Mouse (Mus musculus): ENCODE results near the gene Cd200. TPM values are rescaled to one million over a fixed set of nuclear protein-coding genes. Genes with fewer than 3 reads are reported as not detected.

Gene Cd200
- polyA plus RNA-seq, 1 experiment from 2014 or later, result 8.8 TPM

GRCm38 (mm10) chr16:45334376-45334765 lies 74.5 kb downstream of the Cd200 start:
- Histone ChIP-seq H3K36me3 (no peaks in the 10 kb centered on the region), H3K9ac (replicated peaks) (no peak overlapping the region), H3K27me3 (no peaks in the 10 kb centered on the region), H3K27ac (no peak overlapping the region), H3K4me1 (replicated peaks) (no peaks in the 10 kb centered on the region), H3K9me3 (no peaks in the 10 kb centered on the region), H3K4me2 (no peak overlapping the region), H3K4me3 (replicated peaks) (no peak overlapping the region)
- ATAC-seq (ENCODE audit: insufficient number of reproducible peaks, insufficient read depth, low FRiP score, low TSS enrichment, low read depth), result 0 out of 2 replicates have a peak, but pooled peaks have one; percentile 17
- 76% methylated on average over 2 of the region's 2 CpGs for WGBS

DNA sequence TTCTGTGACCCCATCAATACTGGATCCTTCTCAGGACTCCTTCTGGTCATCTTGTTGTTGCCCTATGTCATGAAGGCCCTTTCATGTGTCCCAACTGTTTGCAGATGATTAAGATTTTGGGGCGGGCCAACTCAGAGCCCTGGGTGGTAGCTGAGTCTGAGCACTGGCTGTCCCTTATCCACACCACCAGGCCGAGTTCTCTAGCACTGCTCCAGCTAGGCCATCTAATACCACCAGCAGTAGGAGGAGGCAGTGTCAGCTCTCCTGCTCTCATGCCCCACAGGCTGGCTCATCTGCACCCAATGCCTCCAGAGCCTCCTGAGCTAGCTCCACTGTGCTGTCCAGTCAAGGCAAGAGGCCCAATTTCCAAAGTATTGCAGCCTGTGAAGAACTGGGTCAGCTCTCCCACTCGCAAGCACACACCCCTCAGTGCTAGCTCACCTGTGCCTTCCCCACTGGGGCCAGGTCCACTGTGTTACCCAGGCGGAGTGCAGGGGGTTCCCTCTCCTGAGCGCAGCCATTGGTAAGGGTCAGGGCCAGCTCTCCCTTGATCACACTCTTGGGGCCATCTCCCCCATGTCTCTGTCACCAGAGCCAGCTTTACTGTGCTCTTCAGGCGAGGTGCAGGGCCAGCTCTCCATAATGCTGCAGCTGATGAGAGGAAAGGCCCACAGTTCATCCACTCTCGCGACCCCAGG lies 75.0 kb downstream of the Cd200 start:
- WGBS, result 85% methylated on average over 8 of the region's 8 CpGs

DNA sequence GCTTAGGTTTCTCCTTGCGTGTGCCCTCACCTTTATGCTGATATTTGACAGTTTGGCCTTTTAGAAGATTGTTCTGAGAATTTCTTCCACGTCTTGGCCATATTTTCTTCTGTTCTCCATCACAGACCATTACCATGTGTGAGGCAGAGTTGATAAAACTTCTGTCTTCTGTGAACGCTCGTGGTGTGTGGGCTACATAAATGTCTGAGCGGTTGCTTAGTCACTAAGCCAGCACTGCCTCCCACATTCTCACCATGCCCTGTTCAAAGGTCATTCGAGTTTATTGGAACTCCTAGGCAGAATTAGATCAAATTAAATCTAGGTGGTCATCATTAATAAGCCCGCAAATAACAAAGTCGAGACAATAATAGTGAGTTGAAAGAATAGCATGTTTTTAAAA lies 76.3 kb downstream of the Cd200 start:
- no peak for ATAC-seq (ENCODE audit: insufficient number of reproducible peaks, insufficient read depth, low FRiP score, low TSS enrichment, low read depth)
- no peaks in the 10 kb centered on the region for H3K27me3 ChIP-seq
- no peaks in the 10 kb centered on the region for H3K36me3 ChIP-seq
- no peak overlapping the region for H3K4me2 ChIP-seq
- WGBS, result 62% methylated on average over 8 of the region's 8 CpGs
- H3K27ac ChIP-seq, result no peak overlapping the region
- H3K9me3 ChIP-seq, result no peaks in the 10 kb centered on the region
- no peak overlapping the region for H3K4me3 ChIP-seq (replicated peaks)
- no peak overlapping the region for H3K9ac ChIP-seq (replicated peaks)
- H3K4me1 ChIP-seq (replicated peaks), result no peaks in the 10 kb centered on the region

More for the DNA sequence above, 75.0 kb downstream of the Cd200 start:
- no peak overlapping the region for H3K27ac ChIP-seq
- H3K4me1 ChIP-seq (replicated peaks), result no peaks in the 10 kb centered on the region
- 0 out of 2 replicates have a peak, but pooled peaks have one; percentile 12 for ATAC-seq (ENCODE audit: insufficient number of reproducible peaks, insufficient read depth, low FRiP score, low TSS enrichment, low read depth)
- no peaks in the 10 kb centered on the region for H3K9me3 ChIP-seq
- H3K4me2 ChIP-seq, result no peak overlapping the region
- H3K27me3 ChIP-seq, result no peaks in the 10 kb centered on the region
- no peak overlapping the region for H3K4me3 ChIP-seq (replicated peaks)
- no peak overlapping the region for H3K9ac ChIP-seq (replicated peaks)
- H3K36me3 ChIP-seq, result no peaks in the 10 kb centered on the region

Other genes starting within 250 kb of the Cd200 start
- gene Btla, start 184.7 kb downstream of the Cd200 start, polyA plus RNA-seq (2016; fragmentation: Nextera tagmentation; extraction: Ambion mirVana), result 0.18 and 0.20 TPM in 2 replicates
- gene Gm609, start 83.9 kb upstream of the Cd200 start, polyA plus RNA-seq (2016; fragmentation: Nextera tagmentation; extraction: Ambion mirVana), result not detected in 2 replicates
- gene Gm17783, start 123.0 kb upstream of the Cd200 start, polyA plus RNA-seq (2016; fragmentation: Nextera tagmentation; extraction: Ambion mirVana), result not detected in 2 replicates
- not detected in 2 replicates for gene Slc9c1, start 126.3 kb upstream of the Cd200 start, polyA plus RNA-seq (2016; fragmentation: Nextera tagmentation; extraction: Ambion mirVana)
- gene Gcsam, start 201.3 kb upstream of the Cd200 start, polyA plus RNA-seq (2016; fragmentation: Nextera tagmentation; extraction: Ambion mirVana), result 0.15 TPM in 1 of 2 replicates, not detected in the other
- 0.09 and 0.19 TPM in 2 replicates for gene BC016579, start 245.0 kb upstream of the Cd200 start, polyA plus RNA-seq (2016; fragmentation: Nextera tagmentation; extraction: Ambion mirVana)

Data from limb, embryonic 12.5 days (tissue).